Mouse (Mus musculus) adrenal gland, postnatal 25 days (tissue): ENCODE results near the gene 4933427D14Rik. TPM values are rescaled to one million over a fixed set of nuclear protein-coding genes. Genes with fewer than 3 reads are reported as not detected.

Source experiments
- DNase-seq: peaks from one replicate; pipeline ENCODE4 v3.0.0; 2021; ENCODE audit warnings: mixed read lengths
- total RNA-seq: library from RNA; stranded (reverse); gene quantifications from 2 replicates; pipeline ENCODE4 v1.2.3, GENCODE M21; 2021

The 4933427D14Rik gene
- total RNA-seq, 1 experiment from 2014 or later: 12.3 TPM

DNA sequence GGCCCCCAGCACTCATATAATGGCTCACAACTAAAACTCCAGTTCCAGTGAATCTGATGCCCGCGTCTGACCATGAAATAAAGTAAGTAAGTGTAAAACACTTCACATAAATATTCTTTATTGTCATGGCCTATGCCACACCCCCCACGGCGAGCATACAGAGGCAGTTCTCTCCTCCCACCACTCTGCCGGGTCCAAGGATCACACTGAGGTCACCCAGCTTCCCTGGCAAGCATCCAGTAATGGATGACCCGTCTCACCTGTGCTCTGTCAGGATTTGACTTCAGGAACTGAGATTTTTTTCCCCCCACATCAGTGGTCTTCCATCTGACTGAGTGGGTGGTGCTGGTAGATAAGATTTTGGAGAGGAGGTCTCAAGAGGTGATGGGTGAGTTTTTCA lies 67.1 kb downstream of the 4933427D14Rik start:
- no peak for DNase-seq

DNA sequence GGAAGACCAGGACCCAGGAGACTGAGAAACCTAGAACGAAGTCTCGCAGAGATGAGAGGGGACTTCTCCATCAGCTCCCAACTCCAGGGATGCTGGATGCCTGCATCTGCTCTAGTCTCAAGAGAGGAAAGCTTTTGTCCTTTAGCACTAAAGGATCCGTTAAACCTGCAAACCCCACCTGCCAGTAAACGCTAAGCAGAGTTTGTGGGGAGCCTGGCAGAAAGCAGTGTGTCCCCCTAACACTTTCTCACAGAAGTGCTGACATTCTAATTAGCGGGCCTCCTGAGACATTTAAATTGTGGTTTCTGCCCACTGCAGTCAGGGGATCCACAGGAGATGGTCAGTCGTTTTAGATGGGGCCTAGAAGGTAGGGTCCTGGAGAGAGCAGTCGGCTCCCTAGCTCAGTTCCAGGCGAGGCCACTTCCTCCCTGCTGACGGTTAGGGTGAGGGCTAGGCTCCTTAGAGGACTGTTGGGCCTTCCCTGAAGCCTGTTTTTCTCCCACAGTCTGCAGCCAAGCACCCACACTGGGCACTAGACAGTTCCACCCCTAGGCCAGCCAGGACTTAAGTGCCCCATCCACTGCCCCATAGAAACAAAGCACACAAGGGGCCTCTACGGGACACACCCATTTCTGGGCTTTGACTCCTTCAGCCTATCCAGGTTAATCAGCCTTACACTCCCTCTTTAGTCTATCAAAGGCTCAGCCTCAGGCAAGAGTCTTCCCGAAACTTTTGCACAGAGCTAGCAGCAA lies 70.9 kb downstream of the 4933427D14Rik start:
- no peak for DNase-seq

DNA sequence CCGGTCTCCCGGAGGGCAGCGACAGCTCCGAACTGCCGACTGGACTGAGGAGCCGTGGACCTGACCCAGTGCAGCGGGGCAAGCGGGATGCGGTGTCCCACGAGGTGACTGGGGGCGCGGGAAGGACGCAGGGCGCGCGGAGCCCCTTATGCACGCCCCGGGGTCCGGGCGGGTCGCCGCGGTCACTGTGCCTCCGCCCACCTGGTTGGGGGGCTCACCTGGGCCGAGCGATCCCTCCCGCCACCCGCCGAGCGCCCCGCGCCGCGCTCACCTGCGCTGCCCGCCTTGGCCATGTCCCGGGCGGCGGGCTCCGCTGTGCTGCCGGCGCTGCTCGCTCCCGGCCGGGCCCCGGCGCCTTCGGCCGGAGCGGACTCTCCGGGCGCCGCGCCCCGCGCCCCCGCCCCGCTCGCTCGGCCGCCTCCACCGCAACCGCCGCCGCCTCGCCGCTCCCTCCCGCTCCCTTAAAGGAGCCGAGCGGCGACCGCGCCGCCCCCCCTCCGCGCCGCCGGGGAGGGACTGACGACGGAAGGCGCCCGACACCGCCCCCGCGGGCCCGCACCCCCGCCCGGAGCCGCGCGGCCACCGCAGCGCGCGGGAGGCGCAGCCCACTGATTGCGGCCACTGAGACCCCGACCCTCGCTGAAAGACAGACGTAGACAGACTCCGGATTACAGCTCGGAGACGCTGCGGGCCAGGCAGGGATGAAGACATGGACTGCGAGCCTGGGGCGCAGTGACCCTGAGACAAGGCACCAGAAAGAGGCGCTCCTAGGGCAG lies 71.7 kb downstream of the 4933427D14Rik start, which contains the start of gene Pitpnm3:
TSS of gene Pitpnm3 (minus strand) at position 396 of the 776 bp plus-strand sequence.
- DNase-seq: peak; percentile 63

DNA sequence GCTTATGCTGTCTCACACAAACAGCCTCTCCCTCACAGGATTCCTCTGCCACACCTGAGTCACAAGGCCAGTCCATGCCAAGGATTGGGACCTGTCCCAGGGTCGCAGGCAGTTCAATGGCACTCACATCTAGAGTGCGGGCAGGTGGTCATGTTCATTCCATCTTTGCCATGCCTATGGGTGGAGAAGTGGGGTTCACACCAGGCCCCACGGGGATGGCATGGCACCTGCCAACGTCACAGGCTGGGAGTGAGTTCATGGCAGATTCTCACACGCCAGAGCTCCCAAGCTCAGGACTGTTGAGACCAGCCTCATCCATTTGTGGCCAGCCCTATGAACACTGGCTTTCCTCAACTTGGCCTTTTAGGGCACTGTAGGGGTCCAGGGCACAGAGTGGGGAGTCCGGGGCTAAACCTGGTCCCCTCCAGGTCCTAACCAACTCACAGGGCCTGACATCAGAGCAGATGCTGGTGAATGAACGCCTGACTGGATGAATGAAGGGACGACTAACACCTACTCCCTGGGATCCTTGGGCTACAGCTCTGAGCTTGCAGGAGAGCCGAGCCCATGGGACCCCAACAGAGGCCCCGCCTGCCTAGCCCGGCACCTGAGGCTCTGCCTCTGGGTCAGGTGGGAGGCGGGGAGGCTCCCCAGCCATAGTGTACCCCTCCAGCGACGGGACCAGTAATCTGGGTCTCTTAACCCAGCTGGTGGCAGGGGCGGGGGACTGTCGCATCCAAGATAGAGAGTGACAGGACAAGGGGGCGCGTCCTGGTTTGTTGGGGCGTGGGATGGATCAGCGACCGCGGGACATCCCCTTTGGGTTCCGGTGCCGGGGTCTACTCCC lies 72.5 kb downstream of the 4933427D14Rik start:
- no peak for DNase-seq

GRCm38 (mm10) chr11:72133075-72133474 lies 74.2 kb downstream of the 4933427D14Rik start:
- peak; percentile 37 for DNase-seq

DNA sequence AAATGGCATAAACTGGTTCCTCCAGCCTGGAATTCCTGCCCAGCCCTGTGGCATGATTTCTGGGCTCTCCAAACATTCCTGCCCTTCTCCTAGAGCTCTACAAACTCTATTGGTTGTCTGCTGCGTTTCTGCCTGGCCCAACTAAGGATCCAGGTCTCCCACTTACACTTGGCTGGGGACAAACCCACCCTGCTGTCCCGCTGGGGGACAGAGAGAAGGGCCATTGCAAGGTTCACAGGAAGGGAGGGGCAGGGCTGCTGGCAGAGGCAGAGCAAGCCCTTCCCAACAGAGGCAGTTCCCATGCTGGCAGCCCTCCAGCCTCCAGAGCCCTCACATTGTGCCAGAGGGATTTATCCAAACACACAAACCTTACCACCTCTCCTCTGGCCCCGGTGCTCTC lies 75.0 kb downstream of the 4933427D14Rik start:
- peak; percentile 81 for DNase-seq

DNA sequence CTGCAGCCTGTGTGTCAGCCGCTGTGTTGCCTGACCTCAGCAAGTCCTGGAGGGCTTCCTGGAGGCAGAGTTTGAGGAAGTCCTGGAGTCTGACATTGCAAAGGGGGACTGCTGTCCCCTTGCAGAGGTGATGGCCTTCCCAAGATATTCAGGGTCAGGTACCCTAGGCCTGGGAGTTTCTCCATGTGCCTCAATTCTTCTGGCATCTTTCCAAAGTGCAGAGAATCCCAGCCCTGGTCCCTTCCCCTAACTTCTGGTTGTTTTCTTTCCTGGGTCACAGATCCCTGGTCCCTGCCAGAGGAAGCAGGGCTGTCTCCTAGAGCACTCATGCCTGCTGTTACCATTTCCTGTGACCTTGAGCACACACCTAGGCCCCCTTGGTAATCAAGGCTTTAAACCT lies 75.6 kb downstream of the 4933427D14Rik start:
- DNase-seq: no peak

DNA sequence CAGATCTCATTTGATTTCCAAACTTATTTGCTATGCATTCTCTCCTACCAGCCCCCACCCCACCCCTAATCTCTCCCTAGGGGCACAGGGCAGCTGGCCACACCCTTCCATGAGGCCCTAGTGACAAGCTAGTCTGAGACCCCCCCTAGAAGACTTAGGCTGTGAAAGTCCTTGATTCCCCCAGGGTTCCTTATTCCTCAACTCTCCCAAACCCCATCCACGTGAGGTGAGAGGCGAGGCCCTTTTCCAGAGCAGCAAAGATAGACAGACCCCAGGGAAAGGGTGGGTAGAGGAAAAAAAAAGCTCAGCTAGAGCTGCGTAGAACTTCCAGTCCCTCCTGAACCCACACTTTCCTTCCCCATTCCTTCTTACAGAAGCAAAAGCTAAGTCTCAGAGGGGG lies 76.4 kb downstream of the 4933427D14Rik start:
- DNase-seq: no peak

DNA sequence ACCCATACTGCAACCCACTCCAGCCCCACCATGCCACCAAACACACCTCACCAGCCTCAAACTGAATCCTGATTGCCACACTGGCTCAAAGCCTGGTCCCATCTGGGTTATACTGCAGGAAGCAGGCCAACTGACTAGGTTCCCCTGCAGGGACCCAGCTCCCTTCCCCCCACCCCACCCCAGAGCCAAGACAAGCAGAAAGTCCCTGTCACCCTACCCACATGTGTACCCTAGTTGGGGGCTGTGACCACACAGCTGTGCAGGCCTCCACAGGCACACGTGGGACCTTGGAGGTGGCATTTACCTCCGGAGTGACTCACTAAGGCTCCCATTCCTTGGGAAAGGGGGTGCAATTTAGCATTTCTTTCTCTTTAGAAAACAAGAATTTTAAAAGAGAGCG lies 76.8 kb downstream of the 4933427D14Rik start:
- DNase-seq: no peak

DNA sequence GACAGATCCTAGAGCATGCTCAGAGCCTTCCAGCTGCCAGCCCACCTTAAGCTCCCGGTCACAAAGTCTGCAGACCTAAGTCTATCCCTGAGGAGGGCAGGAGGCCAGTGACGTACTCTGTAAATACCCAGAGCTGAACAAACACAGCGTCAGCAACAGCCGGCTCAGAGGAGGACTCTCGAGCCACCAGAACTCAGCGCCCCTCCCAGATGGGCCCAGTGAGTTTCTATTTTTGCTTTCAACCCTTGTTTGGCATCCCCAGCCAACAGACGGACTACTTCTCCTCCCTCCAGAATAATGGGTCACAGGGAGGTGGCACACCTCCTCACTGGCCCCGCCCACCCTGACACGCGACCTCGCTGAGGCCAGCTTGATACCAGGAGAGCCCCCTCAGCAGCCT lies 77.2 kb downstream of the 4933427D14Rik start:
- peak; percentile 25 for DNase-seq

- DNase-seq: no peak
Measured at GRCm38 (mm10) chr11:72129032-72129894, 78.0 kb downstream of the 4933427D14Rik start.

GRCm38 (mm10) chr11:72127450-72128189 lies 79.6 kb downstream of the 4933427D14Rik start:
- no peak for DNase-seq

- no peak for DNase-seq
Measured at GRCm38 (mm10) chr11:72125781-72126180, 81.5 kb downstream of the 4933427D14Rik start.

DNA sequence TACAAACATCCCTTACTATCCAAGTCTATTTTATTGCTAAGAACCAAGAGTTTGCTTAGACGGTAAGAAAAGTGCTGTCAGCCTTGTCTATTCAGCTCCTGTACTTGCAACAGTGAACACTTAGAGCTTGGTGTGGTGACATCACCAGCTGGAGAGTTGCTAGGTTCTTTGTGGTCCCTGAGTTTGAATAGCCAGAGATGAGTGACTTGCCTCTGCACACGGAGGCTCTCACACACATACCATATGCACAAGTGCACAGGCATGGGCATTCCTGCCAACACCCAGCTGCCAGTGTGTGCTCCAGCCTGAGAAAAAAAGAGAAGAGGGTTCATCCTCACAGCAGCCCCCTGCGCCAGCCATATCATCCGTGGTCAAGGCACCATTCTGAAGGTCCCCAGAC lies 83.7 kb downstream of the 4933427D14Rik start:
- DNase-seq: no peak

DNA sequence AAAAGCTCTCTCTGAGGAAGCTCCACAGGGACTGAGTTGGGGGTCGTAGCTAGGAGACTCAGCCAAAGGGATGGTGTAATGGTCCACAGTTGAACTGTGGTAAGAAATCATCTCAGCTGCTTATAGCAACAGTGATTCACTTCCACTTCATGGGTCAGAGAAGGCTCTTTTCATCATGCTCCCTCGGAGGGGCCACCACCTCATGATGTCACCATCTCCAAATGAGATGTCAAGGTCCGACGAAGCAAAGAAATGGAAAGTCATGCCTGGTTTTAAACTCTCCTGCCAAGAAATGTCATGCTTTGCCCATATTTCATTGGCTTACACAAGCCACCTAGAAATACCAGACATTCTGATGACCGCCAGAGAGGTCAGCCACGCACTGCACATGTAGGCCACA lies 86.9 kb downstream of the 4933427D14Rik start:
- DNase-seq: no peak

GRCm38 (mm10) chr11:72118630-72119029 lies 88.6 kb downstream of the 4933427D14Rik start:
- DNase-seq: no peak

GRCm38 (mm10) chr11:72113296-72113695 lies 94.0 kb downstream of the 4933427D14Rik start:
- no peak for DNase-seq

- no peak for DNase-seq
Measured at GRCm38 (mm10) chr11:72110726-72111125, 96.5 kb downstream of the 4933427D14Rik start.

GRCm38 (mm10) chr11:72104223-72104622 lies 103.0 kb downstream of the 4933427D14Rik start:
- DNase-seq: no peak
